Mouse (Mus musculus): ENCODE measurements around the gene Cox5a. TPM values are rescaled to one million over a fixed set of nuclear protein-coding genes. Genes with fewer than 3 reads are reported as not detected.

Cox5a gene
- polyA plus RNA-seq, 1 experiment, result 166 TPM

- TF ChIP-seq CTCF (IDR thresholded peaks at IDR 0.05; ENCODE audit: insufficient read depth, low read length) (no peak), POLR2A (IDR thresholded peaks at IDR 0.05; ENCODE audit: borderline replicate concordance, extremely low read depth, low read depth, low read length) (no peak)
- whole genome bisulfite sequencing, result 66% methylated on average over 3 of the region's 3 CpGs
- no peak overlapping the region for H3K4me3 ChIP-seq (replicated peaks; ENCODE audit: extremely low read depth, low read depth, low read length)
- H3K4me1 ChIP-seq (ENCODE audit: control insufficient read depth, insufficient read depth, low read length), result peaks cover 2% of the 10 kb centered on the region; the same call in 1 of the 2 replicates
- DNase-seq, result no peak
Observed at GRCm38 (mm10) chr9:57554753-57555152, 33.7 kb downstream of the Cox5a start.

GRCm38 (mm10) chr9:57557215-57557614 lies 36.1 kb downstream of the Cox5a start:
- 68% methylated on average over 3 of the region's 3 CpGs for WGBS
- no peak for DNase-seq
- TF ChIP-seq POLR2A (IDR thresholded peaks at IDR 0.05; ENCODE audit: borderline replicate concordance, extremely low read depth, low read depth, low read length), result no peak
- TF ChIP-seq CTCF (IDR thresholded peaks at IDR 0.05; ENCODE audit: insufficient read depth, low read length), result no peak
- H3K4me3 ChIP-seq (replicated peaks; ENCODE audit: extremely low read depth, low read depth, low read length), result no peak overlapping the region
- peaks cover 5% of the 10 kb centered on the region for H3K4me1 ChIP-seq (ENCODE audit: control insufficient read depth, insufficient read depth, low read length)

GRCm38 (mm10) chr9:57558625-57559024 lies 37.6 kb downstream of the Cox5a start:
- WGBS, result 82% methylated on average over 4 of the region's 4 CpGs
- no peak for DNase-seq
- H3K4me1 ChIP-seq (ENCODE audit: control insufficient read depth, insufficient read depth, low read length), result peaks cover 15% of the 10 kb centered on the region
- H3K4me3 ChIP-seq (replicated peaks; ENCODE audit: extremely low read depth, low read depth, low read length), result no peak overlapping the region
- no peak for TF ChIP-seq CTCF (IDR thresholded peaks at IDR 0.05; ENCODE audit: insufficient read depth, low read length)
- TF ChIP-seq POLR2A (IDR thresholded peaks at IDR 0.05; ENCODE audit: borderline replicate concordance, extremely low read depth, low read depth, low read length), result no peak

- peaks cover 16% of the 10 kb centered on the region for H3K4me1 ChIP-seq (ENCODE audit: control insufficient read depth, insufficient read depth, low read length)
- no peak overlapping the region for H3K4me3 ChIP-seq (replicated peaks; ENCODE audit: extremely low read depth, low read depth, low read length)
- WGBS, result 49% methylated on average over 2 of the region's 2 CpGs
- TF ChIP-seq POLR2A (IDR thresholded peaks at IDR 0.05; ENCODE audit: borderline replicate concordance, extremely low read depth, low read depth, low read length) (no peak), CTCF (IDR thresholded peaks at IDR 0.05; ENCODE audit: insufficient read depth, low read length) (no peak)
- DNase-seq, result no peak
Observed at GRCm38 (mm10) chr9:57559568-57559967, 38.5 kb downstream of the Cox5a start.

DNA sequence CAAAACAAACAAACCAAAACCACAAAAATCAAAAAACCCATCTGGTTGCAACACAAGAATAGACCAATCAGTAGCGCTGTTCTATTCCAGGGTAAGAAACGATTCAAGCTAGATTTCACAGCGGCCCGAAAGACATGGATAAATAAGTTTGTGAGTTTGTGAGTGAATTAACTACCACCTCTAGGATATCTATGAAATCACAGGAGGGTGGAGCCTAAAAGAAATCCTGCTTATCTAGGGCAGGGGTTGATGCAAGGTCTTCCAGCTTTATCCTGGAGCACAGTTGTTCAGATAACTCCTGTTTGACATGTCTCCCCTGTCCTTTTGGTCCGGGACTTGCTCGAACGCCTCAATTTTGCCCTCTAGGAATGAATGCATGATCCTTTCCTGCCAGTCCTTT lies 39.2 kb downstream of the Cox5a start:
- WGBS, result 25% methylated on average over 7 of the region's 7 CpGs
- TF ChIP-seq CTCF (IDR thresholded peaks at IDR 0.05; ENCODE audit: insufficient read depth, low read length) (no peak), POLR2A (IDR thresholded peaks at IDR 0.05; ENCODE audit: borderline replicate concordance, extremely low read depth, low read depth, low read length) (no peak)
- H3K4me1 ChIP-seq (ENCODE audit: control insufficient read depth, insufficient read depth, low read length), result peaks cover 16% of the 10 kb centered on the region
- no peak overlapping the region for H3K4me3 ChIP-seq (replicated peaks; ENCODE audit: extremely low read depth, low read depth, low read length)
- DNase-seq, result no peak

GRCm38 (mm10) chr9:57560861-57561710 lies 40.0 kb downstream of the Cox5a start, which contains the start of gene Scamp2:
Scamp2 (plus strand) TSS chr9:57560943.
- WGBS, result under 1% methylated on average over 37 of the region's 37 CpGs
- H3K4me1 ChIP-seq (ENCODE audit: control insufficient read depth, insufficient read depth, low read length), result peaks cover 16% of the 10 kb centered on the region
- H3K4me3 ChIP-seq (replicated peaks; ENCODE audit: extremely low read depth, low read depth, low read length), result peak within 1 kb of the TSS; percentile 92
- peak; percentile 97 for DNase-seq
- TF ChIP-seq POLR2A (IDR thresholded peaks at IDR 0.05; ENCODE audit: borderline replicate concordance, extremely low read depth, low read depth, low read length) (peak; percentile 94), CTCF (IDR thresholded peaks at IDR 0.05; ENCODE audit: insufficient read depth, low read length) (no peak)

DNA sequence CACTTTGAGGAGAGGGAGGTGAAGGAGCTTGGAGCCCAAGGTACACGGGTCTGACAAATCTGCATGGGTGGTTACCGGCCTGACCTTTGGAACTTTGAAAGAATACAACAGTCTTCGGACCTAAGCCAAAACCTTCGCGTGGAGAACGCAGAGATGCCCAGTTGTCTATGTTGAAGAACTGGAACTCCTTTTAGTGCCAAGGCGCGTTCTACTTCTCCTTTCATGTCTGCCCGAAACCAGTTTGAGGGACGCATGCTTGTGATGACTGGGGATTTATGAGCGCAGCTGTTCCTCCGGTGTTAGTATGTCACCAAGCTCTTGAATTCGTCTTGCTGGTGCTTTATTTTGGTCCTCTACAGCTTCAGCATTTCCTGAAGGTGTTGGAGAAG lies 40.6 kb downstream of the Cox5a start:
- Histone ChIP-seq H3K4me3 (replicated peaks; ENCODE audit: extremely low read depth, low read depth, low read length) (no peak overlapping the region), H3K4me1 (ENCODE audit: control insufficient read depth, insufficient read depth, low read length) (peaks cover 16% of the 10 kb centered on the region)
- TF ChIP-seq POLR2A (IDR thresholded peaks at IDR 0.05; ENCODE audit: borderline replicate concordance, extremely low read depth, low read depth, low read length), result no peak
- no peak for TF ChIP-seq CTCF (IDR thresholded peaks at IDR 0.05; ENCODE audit: insufficient read depth, low read length)
- no peak for DNase-seq
- 60% methylated on average over 13 of the region's 13 CpGs for WGBS

DNA sequence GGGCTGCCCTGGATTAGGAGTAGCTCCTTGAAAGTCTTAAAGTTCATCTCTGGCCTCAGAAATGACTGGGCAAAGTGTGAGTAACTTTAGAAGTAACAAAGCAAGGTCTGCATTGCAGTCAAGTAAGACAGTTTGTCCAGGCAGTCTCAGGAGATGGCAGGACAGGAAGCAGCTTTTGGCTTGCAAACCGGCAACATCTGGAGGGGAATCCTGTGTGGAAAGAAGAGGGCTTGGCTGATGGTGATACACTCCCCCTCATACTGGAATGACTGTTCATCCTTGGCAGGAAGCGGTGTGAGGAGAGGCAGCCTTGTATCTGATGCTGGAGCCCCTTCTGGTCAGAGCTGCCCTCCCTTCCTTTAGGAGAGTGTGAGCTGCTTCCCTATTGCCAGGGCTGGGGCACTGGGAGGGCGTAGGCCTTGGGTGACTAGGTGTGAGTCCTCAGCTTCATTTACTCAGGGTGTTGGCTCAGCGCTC lies 41.9 kb downstream of the Cox5a start:
- 35% methylated on average over 4 of the region's 4 CpGs for WGBS

DNA sequence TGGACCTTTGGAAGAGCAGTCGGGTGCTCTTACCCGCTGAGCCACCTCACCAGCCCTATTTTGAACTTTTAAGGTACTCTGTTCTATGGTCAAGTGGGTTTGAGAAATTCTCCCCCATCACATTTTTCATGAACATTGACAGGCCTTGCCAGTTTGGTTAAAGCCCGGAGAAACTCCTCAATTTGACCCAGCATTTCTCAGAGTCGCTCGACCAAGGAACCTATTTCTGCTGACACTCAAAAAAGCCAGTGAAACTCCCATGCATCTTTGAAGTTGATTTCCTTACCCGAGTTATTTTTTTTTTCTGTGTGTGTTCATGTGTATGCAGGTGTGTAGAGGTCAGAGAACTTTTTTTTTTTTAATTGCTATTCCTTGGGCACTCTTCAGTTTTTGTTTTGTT lies 43.5 kb downstream of the Cox5a start:
- TF ChIP-seq POLR2A (IDR thresholded peaks at IDR 0.05; ENCODE audit: borderline replicate concordance, extremely low read depth, low read depth, low read length) (no peak), CTCF (IDR thresholded peaks at IDR 0.05; ENCODE audit: insufficient read depth, low read length) (no peak)
- H3K4me1 ChIP-seq (ENCODE audit: control insufficient read depth, insufficient read depth, low read length), result peaks cover 16% of the 10 kb centered on the region
- 79% methylated on average over 6 of the region's 6 CpGs for WGBS
- H3K4me3 ChIP-seq (replicated peaks; ENCODE audit: extremely low read depth, low read depth, low read length), result no peak overlapping the region
- DNase-seq, result no peak

More for the DNA sequence above, 41.9 kb downstream of the Cox5a start:
- H3K4me3 ChIP-seq (replicated peaks; ENCODE audit: extremely low read depth, low read depth, low read length), result no peak overlapping the region
- peaks cover 16% of the 10 kb centered on the region for H3K4me1 ChIP-seq (ENCODE audit: control insufficient read depth, insufficient read depth, low read length)
- TF ChIP-seq POLR2A (IDR thresholded peaks at IDR 0.05; ENCODE audit: borderline replicate concordance, extremely low read depth, low read depth, low read length) (no peak), CTCF (IDR thresholded peaks at IDR 0.05; ENCODE audit: insufficient read depth, low read length) (no peak)
- peak; percentile 30 for DNase-seq

Measured in lung, adult 2 months (tissue).